Mouse (Mus musculus) thymus, adult 2 months (tissue): ENCODE measurements around the gene Srgap3. TPM values are rescaled to one million over a fixed set of nuclear protein-coding genes. Genes with fewer than 3 reads are reported as not detected.

Source experiments
- DNase-seq: peaks from one replicate; pipeline ENCODE4 v3.0.0; 2021
- H3K27ac ChIP-seq: fragments of 200-500 bp; 2 replicates; pipeline ENCODE4 v1.5.1; 2012; ENCODE audit warnings: low read length, control low read depth; ENCODE audit not compliant: control insufficient read depth, insufficient read depth
- H3K27me3 ChIP-seq: fragments of 200-500 bp; 2 replicates; pipeline ENCODE4 v1.6.1; 2012; ENCODE audit warnings: mild to moderate bottlenecking, low read length, moderate library complexity, mixed read lengths; ENCODE audit not compliant: control insufficient read depth, insufficient read depth
- H3K36me3 ChIP-seq: fragments of 200-500 bp; 2 replicates; pipeline ENCODE4 v1.6.1; 2012; ENCODE audit warnings: mild to moderate bottlenecking, low read length, moderate library complexity; ENCODE audit not compliant: control insufficient read depth, insufficient read depth
- H3K4me1 ChIP-seq: fragments of 200-500 bp; replicated peaks from 2 replicates; pipeline ENCODE4 v1.6.1; 2012; ENCODE audit warnings: low read length; ENCODE audit not compliant: control insufficient read depth, insufficient read depth
- H3K4me3 ChIP-seq: fragments of 200-500 bp; 2 replicates; pipeline ENCODE4 v1.5.1; 2012; ENCODE audit warnings: mild to moderate bottlenecking, low read length, control low read depth, moderate library complexity; ENCODE audit not compliant: control insufficient read depth, insufficient read depth
- CTCF ChIP-seq: fragments of 200-500 bp; IDR thresholded peaks from 2 replicates; pipeline ENCODE4 v1.5.1; 2012; ENCODE audit warnings: mild to moderate bottlenecking, control low read depth, low read length, moderate library complexity, borderline replicate concordance; ENCODE audit not compliant: control insufficient read depth, poor library complexity, insufficient read depth; ENCODE audit errors: extremely low read depth
- POLR2A ChIP-seq: fragments of 200-500 bp; IDR thresholded peaks from 2 replicates; pipeline ENCODE4 v1.6.1; 2012; ENCODE audit warnings: mild to moderate bottlenecking, low read length, control low read depth, moderate library complexity; ENCODE audit not compliant: control insufficient read depth, poor library complexity, insufficient read depth; ENCODE audit errors: extremely low read depth
- WGBS: fragments of 180-500 bp; shearing (Covaris S2); methylation state at CpG from one replicate; pipeline ENCODE4 v1.1.7; 2018; 5-methylcytosine and 5-hydroxymethylcytosine counted together
- polyA plus RNA-seq: library from polyadenylated mRNA; depleted of rRNA; stranded (reverse); fragments of >200 nt; gene quantifications from 2 replicates; pipeline ENCODE4 v1.2.3, GENCODE M21; 2012

Gene Srgap3
- polyA plus RNA-seq, 1 experiment = 3.8 TPM

DNA sequence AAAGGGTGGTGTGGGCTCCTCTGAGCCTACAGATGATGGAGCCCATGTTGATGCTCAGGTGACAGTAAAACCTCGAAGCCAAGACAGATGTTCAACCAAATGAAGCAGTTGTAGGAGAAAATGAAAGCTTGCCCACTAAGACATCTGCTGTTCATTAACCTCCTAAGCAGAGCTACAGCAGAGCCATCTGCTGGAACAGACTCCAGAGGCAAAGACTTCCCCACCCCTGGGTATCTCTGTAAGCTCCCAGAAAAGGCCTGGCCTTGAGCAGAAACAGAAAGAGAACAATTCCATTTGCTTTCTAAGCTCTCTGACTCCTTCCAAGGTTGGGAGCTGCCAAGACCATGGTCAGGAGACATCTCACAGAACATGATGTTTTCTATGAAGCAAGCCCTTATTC, 47.4 kb downstream of the Srgap3 start:
- no peak for TF ChIP-seq POLR2A
- TF ChIP-seq CTCF = no peak
- 8% methylated on average over 1 of the region's 1 CpGs for WGBS
- Histone ChIP-seq H3K4me1 (no peaks in the 10 kb centered on the region), H3K27ac (no peak overlapping the region), H3K36me3 (no peaks in the 10 kb centered on the region), H3K4me3 (no peak overlapping the region), H3K27me3 (no peaks in the 10 kb centered on the region)
- no peak for DNase-seq

DNA sequence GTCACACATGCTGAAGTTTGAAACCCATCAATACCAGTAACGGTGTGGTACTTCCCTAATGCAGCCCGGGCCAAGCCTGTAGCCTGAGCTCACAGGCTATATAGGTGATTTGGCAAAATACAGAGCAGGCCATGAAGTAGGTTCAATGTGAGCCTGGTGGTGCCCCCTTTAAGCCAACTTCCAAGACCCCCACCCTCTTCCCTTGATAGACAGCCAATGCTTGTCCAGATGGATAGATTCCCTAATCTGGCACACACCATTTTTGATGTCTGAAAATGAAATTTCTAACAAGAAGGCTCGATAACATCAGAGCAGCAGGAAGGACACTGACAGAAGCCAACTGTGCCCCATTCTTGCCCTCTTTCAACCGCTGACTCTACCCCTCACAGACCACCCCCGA, 47.8 kb downstream of the Srgap3 start:
- no peaks in the 10 kb centered on the region for H3K36me3 ChIP-seq
- H3K4me1 ChIP-seq = no peaks in the 10 kb centered on the region
- 86% methylated on average over 5 of the region's 5 CpGs for WGBS
- TF ChIP-seq CTCF (no peak), POLR2A (no peak)
- no peak for DNase-seq
- H3K27ac ChIP-seq = no peak overlapping the region
- H3K27me3 ChIP-seq = no peaks in the 10 kb centered on the region
- no peak overlapping the region for H3K4me3 ChIP-seq

DNA sequence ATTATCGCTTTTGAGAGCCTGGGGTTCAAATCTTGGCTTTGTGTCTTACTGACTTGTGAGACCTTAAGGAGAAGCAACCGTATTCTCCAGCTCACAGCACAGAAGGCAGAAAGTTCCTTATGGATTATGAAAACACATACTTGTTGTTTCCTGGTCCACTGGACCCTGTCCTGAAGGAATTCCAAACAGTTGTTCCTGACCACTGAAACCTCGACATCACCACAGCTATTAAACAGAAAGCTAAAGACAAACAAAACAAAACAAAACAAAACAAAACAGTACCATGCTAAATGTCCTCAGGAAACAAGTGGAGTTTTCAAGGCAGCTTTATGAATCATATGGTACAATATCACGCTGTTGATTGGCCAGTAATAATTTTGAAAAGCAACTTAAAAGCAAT, 48.6 kb downstream of the Srgap3 start:
- DNase-seq = no peak
- Histone ChIP-seq H3K4me1 (no peaks in the 10 kb centered on the region), H3K27me3 (no peaks in the 10 kb centered on the region), H3K27ac (no peak overlapping the region), H3K36me3 (no peaks in the 10 kb centered on the region), H3K4me3 (no peak overlapping the region)
- 95% methylated on average over 4 of the region's 4 CpGs for WGBS
- no peak for TF ChIP-seq CTCF
- TF ChIP-seq POLR2A = no peak

DNA sequence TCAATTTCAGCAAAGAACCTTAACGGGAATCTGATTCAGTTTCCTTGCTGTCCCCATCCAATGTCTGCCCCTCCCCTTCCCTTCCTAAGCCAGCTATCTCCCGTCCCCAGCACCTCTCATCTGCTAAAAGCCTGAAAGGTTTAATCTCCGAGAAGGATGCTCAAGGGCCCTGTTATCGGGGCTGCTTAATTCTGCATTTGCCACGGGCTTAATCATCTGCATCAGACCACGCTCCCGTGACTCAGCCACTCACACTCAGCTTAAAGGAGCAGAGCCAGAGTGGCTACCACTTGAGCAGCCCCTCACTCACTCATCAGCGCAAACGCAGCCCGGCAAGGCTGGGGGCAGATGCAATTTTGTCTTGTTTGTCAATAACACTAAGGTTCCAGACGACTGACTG, 50.7 kb downstream of the Srgap3 start:
- TF ChIP-seq CTCF (no peak), POLR2A (no peak)
- Histone ChIP-seq H3K4me3 (no peak overlapping the region), H3K36me3 (no peaks in the 10 kb centered on the region), H3K27ac (no peak overlapping the region), H3K4me1 (no peaks in the 10 kb centered on the region), H3K27me3 (no peaks in the 10 kb centered on the region)
- DNase-seq = no peak
- WGBS = 92% methylated on average over 11 of the region's 11 CpGs

GRCm38 (mm10) chr6:112890331-112890751, 56.7 kb downstream of the Srgap3 start:
- no peak for DNase-seq
- Histone ChIP-seq H3K27ac (no peak overlapping the region), H3K4me1 (peaks cover 13% of the 10 kb centered on the region), H3K4me3 (no peak overlapping the region), H3K36me3 (no peaks in the 10 kb centered on the region), H3K27me3 (no peaks in the 10 kb centered on the region)
- WGBS = 80% methylated on average over 2 of the region's 2 CpGs
- TF ChIP-seq POLR2A = no peak
- no peak for TF ChIP-seq CTCF

DNA sequence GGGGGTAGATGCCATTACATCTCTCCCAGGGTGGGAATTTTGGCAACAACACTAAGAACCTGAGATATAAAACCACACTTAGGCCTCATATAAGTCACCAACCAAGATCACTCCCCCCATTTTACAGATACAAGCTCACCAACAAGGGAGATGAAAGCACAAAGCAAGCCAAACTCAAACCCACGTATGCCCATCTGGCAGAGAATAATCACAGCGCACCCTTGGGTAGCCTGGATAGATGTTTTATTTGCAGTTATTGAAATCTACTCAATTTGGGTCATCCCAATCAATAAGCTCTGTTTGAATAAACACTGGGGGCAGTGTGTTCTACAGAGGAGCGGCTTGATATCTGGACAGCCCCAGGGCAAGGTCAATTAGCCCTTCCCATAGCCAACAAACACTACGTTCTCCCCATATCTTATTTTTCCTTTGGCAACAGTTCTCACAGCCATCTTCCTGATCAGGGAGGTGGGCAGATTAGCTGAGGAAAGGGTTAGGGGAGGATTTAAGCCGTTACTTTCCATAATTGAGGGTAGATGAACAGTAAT, 63.4 kb downstream of the Srgap3 start:
- Histone ChIP-seq H3K36me3 (no peaks in the 10 kb centered on the region), H3K4me1 (peaks cover 9% of the 10 kb centered on the region), H3K27me3 (no peaks in the 10 kb centered on the region), H3K27ac (no peak overlapping the region), H3K4me3 (no peak overlapping the region)
- no peak for TF ChIP-seq CTCF
- no peak for TF ChIP-seq POLR2A
- 96% methylated on average over 5 of the region's 5 CpGs for WGBS
- DNase-seq = no peak

- TF ChIP-seq POLR2A (no peak), CTCF (no peak)
- 96% methylated on average over 5 of the region's 5 CpGs for WGBS
- H3K4me3 ChIP-seq = no peak overlapping the region
- no peak overlapping the region for H3K27ac ChIP-seq
- H3K27me3 ChIP-seq = no peaks in the 10 kb centered on the region
- peaks cover under 1% of the 10 kb centered on the region; the same call in 1 of the 2 replicates for H3K4me1 ChIP-seq
- no peak for DNase-seq
- H3K36me3 ChIP-seq = no peaks in the 10 kb centered on the region
Measured at GRCm38 (mm10) chr6:112880048-112880534, 67.0 kb downstream of the Srgap3 start.
